ENCODE assay signal across 31 mouse cellular contexts in genomic region chr19:43770584-43770983, GRCm38 (mm10). TPM values are rescaled to one million over a fixed set of nuclear protein-coding genes. Genes with fewer than 3 reads are reported as not detected.
"Had no signal": no experiment of that assay in that cellular context is flagged by ENCODE, and none has a peak within 500 bp of the region (broad histone marks: within the 10 kb centered on the region; RNA-seq: fewer than 3 reads in every experiment).

No protein-coding gene starts in this region.

- H3K4me1 ChIP-seq: limb, embryonic 10.5 days; limb, embryonic 12.5 days; limb, embryonic 13.5 days; limb, embryonic 15.5 days; lung, embryonic 15.5 days; midbrain, embryonic 12.5 days; midbrain, embryonic 13.5 days; midbrain, embryonic 15.5 days; neural tube, embryonic 12.5 days had no signal

- H3K4me3 ChIP-seq: limb, embryonic 10.5 days; limb, embryonic 12.5 days; limb, embryonic 13.5 days; limb, embryonic 15.5 days; liver, embryonic 12.5 days; liver, embryonic 13.5 days; liver, embryonic 15.5 days; lung, embryonic 15.5 days; megakaryocyte, embryonic 14.5 days; midbrain, embryonic 10.5 days; midbrain, embryonic 12.5 days; midbrain, embryonic 13.5 days; midbrain, embryonic 15.5 days; myocyte; neural tube, embryonic 12.5 days had no signal

- H3K27me3 ChIP-seq: limb, embryonic 12.5 days; limb, embryonic 13.5 days; limb, embryonic 15.5 days; liver, embryonic 12.5 days; liver, embryonic 13.5 days; liver, embryonic 15.5 days; lung, embryonic 15.5 days; megakaryocyte, embryonic 14.5 days; midbrain, embryonic 12.5 days; midbrain, embryonic 13.5 days; midbrain, embryonic 15.5 days; neural tube, embryonic 12.5 days had no signal

- H3K9me3 ChIP-seq: limb, embryonic 10.5 days; limb, embryonic 12.5 days; limb, embryonic 13.5 days; limb, embryonic 15.5 days; liver, embryonic 12.5 days; liver, embryonic 13.5 days; liver, embryonic 15.5 days; lung, embryonic 15.5 days; megakaryocyte, embryonic 14.5 days; midbrain, embryonic 10.5 days; midbrain, embryonic 12.5 days; midbrain, embryonic 13.5 days; midbrain, embryonic 15.5 days; neural tube, embryonic 12.5 days had no signal

- H3K9ac ChIP-seq: limb, embryonic 12.5 days; limb, embryonic 13.5 days; limb, embryonic 15.5 days; liver, embryonic 12.5 days; liver, embryonic 13.5 days; liver, embryonic 14.5 days; liver, embryonic 15.5 days; liver, postnatal 0 days; lung, embryonic 14.5 days; lung, embryonic 15.5 days; midbrain, embryonic 12.5 days; midbrain, embryonic 13.5 days; midbrain, embryonic 15.5 days; neural tube, embryonic 12.5 days had no signal

- DNase-seq: left cerebral cortex, postnatal 4 days; liver; liver, embryonic 13.5 days; liver, postnatal 0 days; lung, adult 18-20 months; lung, adult 2 months; lung, embryonic 14.5 days; lung, postnatal 10 days; lung, postnatal 14 days; lung, postnatal 36 days; lung, postnatal 4 days; midbrain, embryonic 14.5 days had no signal

- H3K27ac ChIP-seq: limb, embryonic 10.5 days; limb, embryonic 12.5 days; limb, embryonic 13.5 days; limb, embryonic 15.5 days; liver, embryonic 12.5 days; liver, embryonic 13.5 days; liver, embryonic 14.5 days; liver, embryonic 15.5 days; lung, embryonic 15.5 days; midbrain, embryonic 10.5 days; midbrain, embryonic 12.5 days; midbrain, embryonic 13.5 days; midbrain, embryonic 15.5 days; neural tube, embryonic 12.5 days had no signal

- H3K36me3 ChIP-seq: limb, embryonic 10.5 days; limb, embryonic 12.5 days; limb, embryonic 13.5 days; limb, embryonic 15.5 days; liver, embryonic 13.5 days; midbrain, embryonic 10.5 days; midbrain, embryonic 15.5 days; neural tube, embryonic 12.5 days had no signal

RNA-seq across cellular contexts. Expression of gene Abcc2, which starts 11.4 kb away (rescaled TPM):
- total RNA-seq: left cerebral cortex, postnatal 36 days; megakaryocyte-erythroid progenitor cell, adult 5-6 weeks had no signal
- polyA plus RNA-seq: limb, embryonic 12.5 days; lung, embryonic 14.5 days; lung, embryonic 16.5 days; midbrain, embryonic 11.5 days; midbrain, embryonic 12.5 days; midbrain, embryonic 14.5 days; myocyte had no signal
